Mouse (Mus musculus) bone marrow, adult 2 months (tissue): Measurements from ENCODE around the gene Rnf220.

Experiments used
- CTCF ChIP-seq: fragments of 200-500 bp; IDR thresholded peaks from 2 replicates; pipeline ENCODE4 v1.5.1; 2011; ENCODE audit warnings: low read length, control low read depth; ENCODE audit not compliant: control insufficient read depth, insufficient read depth
- POLR2A ChIP-seq: fragments of 200-500 bp; IDR thresholded peaks from 2 replicates; pipeline ENCODE4 v1.6.1; 2011; ENCODE audit warnings: low read depth, mild to moderate bottlenecking, control low read depth, low read length, borderline replicate concordance; ENCODE audit not compliant: control insufficient read depth

DNA sequence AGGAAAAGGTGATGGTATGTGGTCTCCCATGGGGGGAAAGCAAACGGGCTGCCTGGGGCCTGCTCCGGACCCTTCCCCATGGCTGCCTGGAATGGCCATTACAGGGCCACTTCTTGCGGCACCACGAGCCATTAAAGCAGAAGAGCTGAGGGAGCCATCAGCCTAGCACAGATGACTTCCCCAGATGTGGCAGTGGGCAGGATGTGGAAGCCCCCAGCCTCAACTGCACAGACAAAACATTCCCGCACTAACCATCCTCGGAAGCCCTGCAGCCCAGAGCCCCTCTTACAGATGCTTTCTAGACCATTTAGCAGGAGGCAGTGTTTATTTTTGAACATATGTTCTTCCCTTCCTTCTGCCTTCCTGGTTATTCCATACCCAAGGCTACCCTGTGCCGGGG lies 103.8 kb downstream of the Rnf220 start:
- TF ChIP-seq CTCF (no peak), POLR2A (no peak)
